Mouse (Mus musculus) 3134 (cell line): ENCODE measurements around the gene Sh2b1.

ENCODE experiments used
- DNase-seq: peaks from one replicate; pipeline ENCODE4 v3.0.0-alpha.2; 2011; ENCODE audit warnings: low spot score; ENCODE audit not compliant: insufficient read length; ENCODE audit errors: extremely low read depth

The Sh2b1 gene

GRCm38 (mm10) chr7:126424161-126424560, 51.1 kb downstream of the Sh2b1 start:
- DNase-seq: no peak

- no peak for DNase-seq
Measured at GRCm38 (mm10) chr7:126421756-126422155, 53.5 kb downstream of the Sh2b1 start.

GRCm38 (mm10) chr7:126418496-126418895, 56.7 kb downstream of the Sh2b1 start:
- no peak for DNase-seq

GRCm38 (mm10) chr7:126417606-126418005, 57.6 kb downstream of the Sh2b1 start:
- no peak for DNase-seq

- no peak for DNase-seq
Measured at GRCm38 (mm10) chr7:126417045-126417444, 58.2 kb downstream of the Sh2b1 start.
